Mouse (Mus musculus): ENCODE results near the gene Olfr76. TPM values are rescaled to one million over a fixed set of nuclear protein-coding genes. Genes with fewer than 3 reads are reported as not detected.

The Olfr76 gene
- polyA plus RNA-seq, 1 experiment from 2014 or later = not detected

Other genes starting within 250 kb of the Olfr76 start
- gene Olfr1419, start 248.1 kb downstream of the Olfr76 start, polyA plus RNA-seq (2021) = not detected
- 0.12 TPM for gene Olfr1420, start 236.6 kb downstream of the Olfr76 start, polyA plus RNA-seq (2021)
- gene Patl1, start 210.8 kb downstream of the Olfr76 start, polyA plus RNA-seq (2021) = 39.7 TPM
- gene Osbp, start 157.3 kb downstream of the Olfr76 start, polyA plus RNA-seq (2021) = 104 TPM
- gene Olfr1423, start 81.9 kb downstream of the Olfr76 start, polyA plus RNA-seq (2021) = not detected
- not detected for gene Olfr1424, start 60.5 kb downstream of the Olfr76 start, polyA plus RNA-seq (2021)
- gene Olfr1425, start 45.5 kb downstream of the Olfr76 start, polyA plus RNA-seq (2021) = not detected
- gene Olfr1426, start 31.2 kb downstream of the Olfr76 start, polyA plus RNA-seq (2021) = not detected
- not detected for gene Olfr1427, start 19.9 kb downstream of the Olfr76 start, polyA plus RNA-seq (2021)
- gene Olfr1428, start 7.3 kb downstream of the Olfr76 start, polyA plus RNA-seq (2021) = not detected
- not detected for gene Olfr1555-ps1, start 46.9 kb upstream of the Olfr76 start, polyA plus RNA-seq (2021)
- not detected for gene Olfr1431, start 77.4 kb upstream of the Olfr76 start, polyA plus RNA-seq (2021)
- gene Olfr1432, start 109.4 kb upstream of the Olfr76 start, polyA plus RNA-seq (2021) = not detected
- not detected for gene Olfr262, start 118.5 kb upstream of the Olfr76 start, polyA plus RNA-seq (2021)
- gene Olfr235, start 137.8 kb upstream of the Olfr76 start, polyA plus RNA-seq (2021) = not detected
- gene Olfr1434, start 156.7 kb upstream of the Olfr76 start, polyA plus RNA-seq (2021) = not detected
- not detected for gene Olfr1436, start 175.9 kb upstream of the Olfr76 start, polyA plus RNA-seq (2021)
- not detected for gene Olfr1437, start 201.9 kb upstream of the Olfr76 start, polyA plus RNA-seq (2021)
- gene Olfr1438-ps1, start 212.7 kb upstream of the Olfr76 start, polyA plus RNA-seq (2021) = not detected